7 mouse cellular contexts compared by ENCODE assay signal in genomic region chr6:122801801-122802514, GRCm38 (mm10). TPM values are rescaled to one million over a fixed set of nuclear protein-coding genes. Genes with fewer than 3 reads are reported as not detected.
DNase-seq lines count a peak whose midpoint lies in the region; ATAC-seq and TF ChIP-seq lines count a peak whose summit lies in the region.

No protein-coding gene starts in this region.

- no peaks in the 10 kb centered on the region for H3K79me2 ChIP-seq in C2C12 (ENCODE audit: control insufficient read depth, insufficient read depth)

- no peaks in the 10 kb centered on the region for H3K4me1 ChIP-seq in ES-Bruce4 (ENCODE audit: control insufficient read depth, insufficient read depth, low read length)
- H3K4me1 ChIP-seq in cortical plate, adult 2 months (ENCODE audit: control insufficient read depth, insufficient read depth, low read length): no peaks in the 10 kb centered on the region
- peaks cover 4% of the 10 kb centered on the region; the same call in 1 of the 2 replicates for H3K4me1 ChIP-seq in heart, embryonic 11.5 days (ENCODE audit: control insufficient read depth, insufficient read depth, low read length)
- H3K4me1 ChIP-seq in spleen, adult 2 months (ENCODE audit: control insufficient read depth, insufficient read depth, insufficient read length): no peaks in the 10 kb centered on the region

- H3K9me3 ChIP-seq in ES-Bruce4 (replicated peaks; ENCODE audit: control insufficient read depth, insufficient read depth, low read length, poor library complexity, severe bottlenecking): no peaks in the 10 kb centered on the region
- H3K9me3 ChIP-seq in heart, embryonic 11.5 days (replicated peaks; ENCODE audit: control insufficient read depth, low read length): no peaks in the 10 kb centered on the region

- H3K27me3 ChIP-seq in C2C12 (ENCODE audit: control insufficient read depth, insufficient read depth, insufficient read length): peaks cover 4% of the 10 kb centered on the region
- no peaks in the 10 kb centered on the region for H3K27me3 ChIP-seq in ES-Bruce4 (ENCODE audit: control insufficient read depth, insufficient read depth, low read length, poor library complexity, severe bottlenecking)
- H3K27me3 ChIP-seq in heart, embryonic 11.5 days (ENCODE audit: control insufficient read depth, insufficient read depth, low read length): no peaks in the 10 kb centered on the region
- no peaks in the 10 kb centered on the region for H3K27me3 ChIP-seq in spleen, adult 2 months (ENCODE audit: control insufficient read depth, insufficient read depth, low read length)

- no peak overlapping the region for H3K27ac ChIP-seq in ES-Bruce4 (ENCODE audit: insufficient read depth, low read length)
- H3K27ac ChIP-seq in cortical plate, adult 2 months (ENCODE audit: insufficient read depth, low read length): peak overlapping the region; percentile 97
- H3K27ac ChIP-seq in heart, embryonic 11.5 days (ENCODE audit: low read depth, low read length): peak overlapping the region; percentile 70; the same call in 1 of the 2 replicates
- peak overlapping the region; percentile 61 for H3K27ac ChIP-seq in spleen, adult 2 months (ENCODE audit: insufficient read depth, low read length)

- H3K4me2 ChIP-seq in heart, embryonic 11.5 days: peak overlapping the region; percentile 100

- H3K9ac ChIP-seq in ES-Bruce4 (ENCODE audit: low read depth, poor library complexity, severe bottlenecking): peak overlapping the region; percentile 77
- H3K9ac ChIP-seq in heart, embryonic 11.5 days (ENCODE audit: low read depth, low read length): peak overlapping the region; percentile 80

- H3ac ChIP-seq in C2C12 (ENCODE audit: control insufficient read depth, insufficient read length, low read depth): peak overlapping the region; percentile 28

- TF ChIP-seq EP300 in ES-Bruce4 (IDR thresholded peaks at IDR 0.05; ENCODE audit: insufficient read depth, low read depth, low read length): no peak

- H3K79me3 ChIP-seq in C2C12 (ENCODE audit: low read depth): no peaks in the 10 kb centered on the region

- H3K4me3 ChIP-seq in C2C12 (ENCODE audit: insufficient read depth, poor library complexity, severe bottlenecking) (peak overlapping the region; percentile 11), ES-Bruce4 (ENCODE audit: low read depth, low read length) (peak overlapping the region; percentile 67)
- peak overlapping the region; percentile 76 for H3K4me3 ChIP-seq in cortical plate, adult 2 months (ENCODE audit: insufficient read depth, low read length)
- H3K4me3 ChIP-seq in heart, embryonic 11.5 days (ENCODE audit: low read depth, low read length): peak overlapping the region; percentile 64
- peak overlapping the region; percentile 64 for H3K4me3 ChIP-seq in spleen, adult 2 months (ENCODE audit: extremely low read depth, insufficient read depth, insufficient read length)

- TF ChIP-seq CTCF in C2C12 (IDR thresholded peaks at IDR 0.05; ENCODE audit: control insufficient read depth, insufficient read depth, insufficient read length) (no peak), ES-Bruce4 (IDR thresholded peaks at IDR 0.05; ENCODE audit: low read depth, low read length) (no peak)
- TF ChIP-seq CTCF in cortical plate, adult 2 months (IDR thresholded peaks at IDR 0.05; ENCODE audit: extremely low read depth, insufficient read depth, low read length): no peak
- no peak for TF ChIP-seq CTCF in spleen, adult 2 months (IDR thresholded peaks at IDR 0.05; ENCODE audit: extremely low read depth, insufficient read depth, insufficient read length, insufficient replicate concordance)

- DNase-seq in kidney, postnatal 4 days: peak; percentile 47 to 56
- DNase-seq in spleen, adult 2 months (ENCODE audit: low read depth in 1 of 2, low spot score in 2 of 2): peak in 1 of 2 experiments; percentile 39

- 2% methylated on average over 34 of the region's 34 CpGs for whole genome bisulfite sequencing in heart, embryonic 11.5 days (ENCODE audit: insufficient replicate concordance)
- WGBS in spleen, adult 2 months: 3% methylated on average over 34 of the region's 34 CpGs

- no peaks in the 10 kb centered on the region for H3K36me3 ChIP-seq in C2C12 (ENCODE audit: control insufficient read depth, insufficient read depth)
- 0 out of 2 replicates have a peak, but pooled peaks cover under 1% of the 10 kb centered on the region for H3K36me3 ChIP-seq in ES-Bruce4 (ENCODE audit: control insufficient read depth, insufficient read depth, low read length, poor library complexity, severe bottlenecking)
- no peaks in the 10 kb centered on the region for H3K36me3 ChIP-seq in heart, embryonic 11.5 days (ENCODE audit: control insufficient read depth, insufficient read depth, low read length)
- no peaks in the 10 kb centered on the region for H3K36me3 ChIP-seq in spleen, adult 2 months (ENCODE audit: control insufficient read depth, insufficient read depth, low read length)

- peak; percentile 57 for ATAC-seq in heart, embryonic 11.5 days (replicated peaks; ENCODE audit: insufficient number of reproducible peaks, low FRiP score, low TSS enrichment)
- ATAC-seq in megakaryocyte, adult 5-6 weeks (ENCODE audit: poor library complexity, severe bottlenecking): peak; percentile 52

- no peak for TF ChIP-seq POLR2A in ES-Bruce4 (IDR thresholded peaks at IDR 0.05; ENCODE audit: insufficient read depth, low read length)
- 0 out of 2 replicates have a peak, but pooled peaks have one; percentile 27 for TF ChIP-seq POLR2A in cortical plate, adult 2 months (IDR thresholded peaks at IDR 0.05; ENCODE audit: extremely low read depth, insufficient read depth, low read length)
- no peak for TF ChIP-seq POLR2A in spleen, adult 2 months (IDR thresholded peaks at IDR 0.05; ENCODE audit: low read depth, low read length)

TF ChIP-seq in C2C12, 6 proteins besides CTCF, POLR2A, EP300 and RAD21:
- TF ChIP-seq CEBPB (IDR thresholded peaks at IDR 0.05; ENCODE audit: low read depth): no peak
- no peak for TF ChIP-seq FOSL1 (IDR thresholded peaks at IDR 0.05; ENCODE audit: insufficient read depth, low read length, poor library complexity, severe bottlenecking)

RNA-seq across cellular contexts. Expression of gene Slc2a3, which starts 0.5 kb away (rescaled TPM):
- 0.66 TPM for polyA plus RNA-seq in C2C12 (2012; fragmentation: generic; extraction: Trizol)
- polyA plus RNA-seq in ES-Bruce4 (2011; ENCODE audit: insufficient read depth, insufficient read length, low read depth, missing spikeins): 1,494 and 1,686 TPM in 2 replicates
- 100 and 101 TPM in 2 replicates for polyA plus RNA-seq in cortical plate, adult 2 months (2012; rRNA removed)
- polyA plus RNA-seq in heart, embryonic 11.5 days (2014; fragmentation: Nextera tagmentation; extraction: Ambion mirVana): 27.5 and 33.2 TPM in 2 replicates
- 44.5 and 48.4 TPM in 2 replicates for total RNA-seq in megakaryocyte, adult 5-6 weeks (2015)
- 51.4 and 63.5 TPM in 2 replicates for total RNA-seq in megakaryocyte, adult 5-6 weeks (2017)
- 17.8 and 18.5 TPM in 2 replicates for polyA plus RNA-seq in spleen, adult 2 months (2012; rRNA removed)

RNA-seq across cellular contexts. Expression of gene Foxj2, which starts 17.8 kb away (rescaled TPM):
- 6.5 TPM for polyA plus RNA-seq in C2C12 (2012; fragmentation: generic; extraction: Trizol)
- polyA plus RNA-seq in ES-Bruce4 (2011; ENCODE audit: insufficient read depth, insufficient read length, low read depth, missing spikeins): 10.9 and 11.6 TPM in 2 replicates
- polyA plus RNA-seq in cortical plate, adult 2 months (2012; rRNA removed): 12.7 and 13.1 TPM in 2 replicates
- 4.9 and 5.9 TPM in 2 replicates for polyA plus RNA-seq in heart, embryonic 11.5 days (2014; fragmentation: Nextera tagmentation; extraction: Ambion mirVana)
- 35.6 and 43.1 TPM in 2 replicates for total RNA-seq in megakaryocyte, adult 5-6 weeks (2015)
- 10.2 and 16.1 TPM in 2 replicates for total RNA-seq in megakaryocyte, adult 5-6 weeks (2017)
- polyA plus RNA-seq in spleen, adult 2 months (2012; rRNA removed): 14.8 and 16.7 TPM in 2 replicates

RNA-seq across cellular contexts. Expression of gene C3ar1, which starts 54.0 kb away (rescaled TPM):
- polyA plus RNA-seq in C2C12 (2012; fragmentation: generic; extraction: Trizol): 0.91 TPM
- 0.15 TPM in 1 of 2 replicates, not detected in the other for polyA plus RNA-seq in ES-Bruce4 (2011; ENCODE audit: insufficient read depth, insufficient read length, low read depth, missing spikeins)
- 1.5 and 1.7 TPM in 2 replicates for polyA plus RNA-seq in cortical plate, adult 2 months (2012; rRNA removed)
- 1.4 and 1.5 TPM in 2 replicates for polyA plus RNA-seq in heart, embryonic 11.5 days (2014; fragmentation: Nextera tagmentation; extraction: Ambion mirVana)
- 4.4 and 5.3 TPM in 2 replicates for total RNA-seq in megakaryocyte, adult 5-6 weeks (2015)
- total RNA-seq in megakaryocyte, adult 5-6 weeks (2017): 4.7 and 5.0 TPM in 2 replicates
- 0.33 and 0.45 TPM in 2 replicates for polyA plus RNA-seq in spleen, adult 2 months (2012; rRNA removed)

Comparison
In these comparisons a context has a peak if more than half of its experiments do, and no peak if none do; other contexts are left out.
1. H3K4me3 ChIP-seq: peak in every context shown above with its lines; median percentile 76 in cortical plate, adult 2 months; 67 in ES-Bruce4; 64 in heart, embryonic 11.5 days; 64 in spleen, adult 2 months; 11 in C2C12.
2. RNA of gene Slc2a3, which starts 0.5 kb away (polyA plus RNA-seq): 1,494 to 1,686 TPM in ES-Bruce4; 100 to 101 TPM in cortical plate, adult 2 months, 27.5 to 33.2 TPM in heart, embryonic 11.5 days, 17.8 to 18.5 TPM in spleen, adult 2 months and 0.66 TPM in C2C12 (single experiment); every median in the first group is over 10 times any median in the second.